Mouse (Mus musculus) NIH3T3 (cell line): ENCODE measurements around the gene Tesmin.

Experiments
- DNase-seq: peaks from one replicate; pipeline ENCODE4 v3.0.0-alpha.2; 2012; ENCODE audit warnings: low read depth

The Tesmin gene

DNA sequence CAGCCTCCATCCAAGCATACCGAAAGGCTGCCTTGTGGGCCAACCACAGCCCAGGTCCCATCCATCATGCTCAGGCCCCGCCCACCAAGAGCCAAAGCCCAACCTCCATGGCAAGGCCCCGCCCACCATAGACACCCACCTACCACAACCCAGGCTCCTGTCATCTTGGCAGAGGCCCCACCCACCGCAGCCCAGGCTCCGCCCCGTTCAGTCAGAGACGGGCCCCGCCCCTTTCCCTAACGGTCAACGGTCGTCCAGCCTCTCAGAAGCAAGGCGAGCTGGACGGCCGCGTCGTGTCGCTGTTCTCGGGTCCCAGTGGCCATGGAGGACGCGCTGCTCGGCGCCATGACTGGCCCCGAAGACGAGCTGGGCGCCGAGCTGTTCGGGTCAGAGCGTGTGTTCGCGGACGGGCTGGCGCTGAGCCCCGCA is at the start of gene Tesmin:
Gene Tesmin, plus strand, starts transcription at position 229 of the 429 bp plus-strand sequence.
- no peak for DNase-seq

GRCm38 (mm10) chr19:3339187-3339586 is 49.5 kb upstream of the Tesmin start:
- no peak for DNase-seq

DNA sequence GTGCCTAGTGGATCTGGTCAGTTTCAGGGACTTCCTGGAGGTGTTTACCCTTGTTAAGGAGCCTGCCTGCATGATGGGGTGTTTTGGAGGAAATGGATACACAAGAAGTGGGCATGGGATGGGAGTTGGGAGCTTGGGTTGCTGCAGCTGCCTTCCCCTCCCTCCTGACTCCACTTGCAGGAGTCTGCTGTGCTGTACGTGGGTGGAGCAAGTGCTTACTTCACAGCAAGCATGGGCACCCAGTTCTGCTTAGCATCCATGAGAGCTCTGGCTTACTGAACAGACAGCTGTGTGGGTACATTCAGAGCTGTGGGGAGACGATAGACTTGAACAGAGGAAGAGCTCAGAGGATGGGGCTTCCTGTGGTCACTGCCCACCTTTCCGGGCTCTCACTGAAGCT is 47.6 kb upstream of the Tesmin start:
- no peak for DNase-seq

DNA sequence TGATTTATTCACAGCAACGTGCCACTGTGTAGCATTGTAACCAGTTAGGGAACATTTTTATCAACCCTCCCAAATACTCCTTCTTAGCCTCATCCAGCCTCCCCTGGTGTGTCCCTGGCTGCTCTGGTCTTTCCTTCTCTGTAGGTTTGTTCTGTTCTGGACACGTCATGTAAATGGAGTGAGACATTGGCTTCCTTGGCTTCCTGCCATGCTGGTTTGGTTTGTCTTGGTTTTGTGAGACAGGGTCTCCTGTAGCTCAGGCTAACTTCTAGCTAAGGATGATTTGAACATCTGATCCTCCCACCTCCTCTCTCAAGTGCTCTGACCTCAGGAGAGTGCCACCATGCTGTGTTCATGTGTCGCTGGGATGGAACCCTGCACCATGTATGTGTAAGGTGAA is 44.7 kb upstream of the Tesmin start:
- peak; percentile 51 for DNase-seq

DNA sequence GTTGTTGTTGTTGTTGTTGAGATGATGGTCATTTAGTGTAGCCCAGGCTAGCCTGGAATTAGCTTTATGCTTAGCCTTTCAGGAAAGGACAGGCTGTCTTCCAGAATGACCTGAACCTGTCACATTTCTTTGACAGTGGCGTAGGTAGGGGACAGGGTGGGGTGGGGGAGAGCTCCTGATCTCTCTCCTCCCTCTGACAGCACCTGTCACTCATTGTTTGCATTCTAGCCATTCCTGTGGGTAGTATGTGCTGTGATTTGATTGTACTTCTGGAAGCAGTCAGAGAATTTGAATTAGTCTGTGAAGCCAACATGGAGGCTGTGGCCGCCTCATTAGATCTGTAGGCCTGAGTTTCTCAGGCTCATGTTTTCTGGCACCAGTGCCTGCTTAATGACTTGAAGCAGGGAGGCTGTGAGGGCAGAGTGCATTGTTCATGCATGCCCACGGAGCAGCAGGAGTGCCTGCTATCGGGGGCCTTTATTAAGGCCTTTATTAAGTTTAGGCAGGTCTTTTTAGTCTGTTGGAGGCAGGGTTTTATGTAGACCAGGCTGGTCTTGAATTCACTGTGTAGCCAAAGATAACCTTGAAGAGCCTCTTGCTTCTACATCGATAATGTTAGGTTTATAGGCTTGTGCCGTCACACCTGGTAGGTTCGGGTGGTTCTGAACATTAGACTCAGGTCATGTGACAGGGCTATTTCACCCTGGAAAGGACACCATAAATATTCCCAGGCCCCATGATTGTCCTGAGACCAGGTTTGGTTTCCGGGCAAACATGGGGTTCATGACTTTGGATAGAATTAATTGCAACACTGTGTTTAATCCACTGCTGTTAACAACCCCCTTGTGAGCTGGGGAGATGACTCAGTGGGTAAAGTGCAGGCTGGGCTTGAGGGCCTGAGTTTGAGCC is 43.8 kb upstream of the Tesmin start:
- peak; percentile 33 for DNase-seq

DNA sequence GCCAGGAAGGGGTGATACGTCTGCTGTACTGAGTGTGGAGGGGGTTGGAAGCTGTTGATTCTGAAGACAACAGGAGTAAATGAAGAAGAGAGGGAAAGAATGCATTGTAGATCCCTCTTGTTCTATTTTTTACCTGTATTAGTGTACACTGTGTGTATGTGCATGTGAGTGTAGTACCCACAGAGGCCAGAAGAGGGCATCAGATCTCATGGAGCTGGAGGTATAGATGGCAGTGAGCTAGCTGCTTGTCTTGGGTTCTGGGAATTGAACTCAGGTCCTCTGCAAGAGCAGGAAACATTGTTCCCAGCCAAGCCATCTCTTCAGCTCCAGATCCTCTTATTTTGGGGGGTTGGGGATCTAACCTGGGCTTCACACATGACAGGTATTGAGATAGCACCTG is 40.9 kb upstream of the Tesmin start:
- no peak for DNase-seq

GRCm38 (mm10) chr19:3353415-3354111 is 35.1 kb upstream of the Tesmin start:
- peak; percentile 98 for DNase-seq

GRCm38 (mm10) chr19:3355096-3355495 is 33.6 kb upstream of the Tesmin start:
- DNase-seq = peak; percentile 40

- DNase-seq = peak; percentile 26
Observed at GRCm38 (mm10) chr19:3356516-3356915, 32.1 kb upstream of the Tesmin start.

DNA sequence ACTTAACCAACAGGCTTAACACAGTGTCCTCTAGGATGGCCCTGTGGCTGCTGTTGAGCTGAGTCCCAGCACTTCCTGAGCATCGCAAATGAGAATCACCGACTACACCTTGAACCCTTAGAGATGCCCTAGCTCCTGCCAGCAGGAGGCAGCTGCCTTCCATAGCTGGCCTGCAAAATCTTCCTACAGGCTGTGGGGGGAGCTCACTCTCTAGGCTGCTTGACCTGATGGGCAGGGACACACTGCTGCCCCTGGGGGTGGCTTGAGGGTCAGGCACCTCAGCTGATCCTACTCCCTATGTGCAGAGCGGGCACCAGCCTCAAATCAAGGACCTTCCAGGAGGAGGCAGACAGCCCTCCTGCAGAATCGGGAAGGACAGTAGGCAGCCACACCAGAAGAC is 31.0 kb upstream of the Tesmin start:
- DNase-seq = no peak

DNA sequence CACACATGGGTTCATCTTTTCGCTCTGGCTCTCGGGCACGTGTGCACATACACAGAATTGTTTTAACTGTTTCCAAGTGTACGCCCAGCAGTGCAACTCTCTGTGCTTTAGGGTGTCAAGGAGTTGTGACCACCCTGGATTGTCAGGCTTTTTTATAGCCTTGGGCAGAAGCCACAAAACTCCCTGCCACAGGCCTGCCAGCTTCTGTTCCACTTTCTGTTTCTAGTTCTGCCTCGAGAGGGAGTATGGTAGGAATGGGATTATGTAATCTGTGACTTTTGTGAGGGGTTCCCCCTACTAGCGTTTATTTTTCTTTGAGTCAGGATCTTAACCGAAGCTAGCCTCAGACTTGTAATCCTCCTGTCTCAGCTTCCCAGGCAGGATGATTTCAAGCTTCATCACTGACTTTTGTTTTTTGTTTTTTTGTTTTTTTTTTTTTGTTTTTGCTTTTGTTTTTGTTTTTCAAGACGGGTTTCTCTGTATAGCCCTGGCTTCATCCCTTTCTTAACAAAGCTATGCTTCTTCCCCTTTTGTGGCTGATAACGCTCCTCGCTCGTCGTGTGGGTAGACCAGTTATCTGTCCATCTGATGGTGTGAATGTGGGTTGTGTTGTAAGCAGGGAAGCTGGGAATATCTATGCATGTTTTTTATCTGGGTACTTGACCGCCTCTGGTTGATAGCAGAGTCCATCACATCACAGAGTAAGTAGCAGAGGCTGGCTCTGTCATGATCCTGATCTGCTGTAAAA is 28.6 kb upstream of the Tesmin start:
- no peak for DNase-seq

DNA sequence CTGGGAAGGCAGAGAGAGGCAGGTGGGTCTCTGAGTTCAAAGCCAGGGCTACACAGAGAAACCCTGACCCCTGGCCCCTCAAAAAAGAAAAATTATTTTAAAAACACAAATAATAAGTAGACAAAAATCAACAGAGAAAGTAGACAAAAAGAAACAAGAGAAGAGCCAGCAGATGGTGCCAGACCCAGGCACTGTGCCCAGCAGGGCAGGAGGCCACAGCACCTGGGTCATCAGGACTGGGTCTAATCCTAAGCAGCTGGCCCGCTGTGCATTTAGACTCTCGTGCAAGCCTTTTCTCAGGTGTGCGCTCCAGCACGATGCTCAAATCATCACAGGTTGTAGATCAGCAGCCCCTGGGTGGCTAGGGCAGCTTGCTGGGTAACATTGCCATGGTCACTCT is 25.1 kb upstream of the Tesmin start:
- no peak for DNase-seq

GRCm38 (mm10) chr19:3365089-3365488 is 23.6 kb upstream of the Tesmin start:
- DNase-seq = peak; percentile 29

DNA sequence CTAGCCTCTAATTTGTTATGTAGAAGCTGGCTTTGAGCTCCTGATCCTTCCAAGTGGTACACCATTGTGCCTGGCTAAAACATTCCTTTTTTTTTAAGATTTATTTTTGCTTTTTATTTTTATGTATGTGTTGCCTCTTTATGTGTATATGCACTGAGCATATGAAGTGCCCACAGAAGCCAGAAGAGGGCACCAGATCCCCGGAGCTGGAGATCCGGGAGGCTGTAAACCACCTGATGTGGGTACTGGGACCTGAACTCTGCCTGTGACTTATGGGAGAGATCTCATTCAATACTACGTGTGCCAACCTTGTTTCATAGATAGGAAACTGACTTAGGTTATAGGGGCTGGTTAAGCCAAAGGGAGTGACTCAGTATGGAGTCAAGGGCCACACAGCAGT is 20.4 kb upstream of the Tesmin start:
- DNase-seq = peak; percentile 24

GRCm38 (mm10) chr19:3373380-3373779 is 15.3 kb upstream of the Tesmin start:
- DNase-seq = no peak

GRCm38 (mm10) chr19:3374028-3374427 is 14.6 kb upstream of the Tesmin start:
- no peak for DNase-seq

DNA sequence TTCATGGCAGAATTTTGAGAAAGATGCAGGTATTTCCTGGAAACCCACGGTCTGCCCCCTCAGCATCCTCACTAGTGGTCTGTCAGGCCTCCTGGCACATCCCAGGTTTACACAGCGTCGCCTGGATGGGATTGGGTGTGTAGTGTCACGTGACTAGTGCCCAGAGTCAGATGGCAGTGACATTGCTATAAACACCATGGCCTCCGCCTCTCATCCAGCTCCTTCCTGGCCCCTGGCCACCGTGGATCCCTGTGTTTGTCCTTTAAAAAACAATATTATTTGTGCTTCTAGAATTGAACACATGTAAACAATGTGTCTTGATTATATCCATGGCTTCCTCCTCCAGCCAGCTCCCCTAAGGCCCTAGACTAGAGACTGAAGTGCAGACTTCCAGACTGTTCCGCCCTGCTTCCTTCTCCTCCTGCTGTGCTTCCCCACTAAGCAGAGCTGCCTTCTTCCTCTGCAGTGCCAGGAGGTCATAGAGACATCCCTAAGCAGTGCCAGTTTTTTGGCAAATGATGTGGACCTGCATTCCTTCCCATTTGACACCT is 12.6 kb upstream of the Tesmin start:
- DNase-seq = no peak

DNA sequence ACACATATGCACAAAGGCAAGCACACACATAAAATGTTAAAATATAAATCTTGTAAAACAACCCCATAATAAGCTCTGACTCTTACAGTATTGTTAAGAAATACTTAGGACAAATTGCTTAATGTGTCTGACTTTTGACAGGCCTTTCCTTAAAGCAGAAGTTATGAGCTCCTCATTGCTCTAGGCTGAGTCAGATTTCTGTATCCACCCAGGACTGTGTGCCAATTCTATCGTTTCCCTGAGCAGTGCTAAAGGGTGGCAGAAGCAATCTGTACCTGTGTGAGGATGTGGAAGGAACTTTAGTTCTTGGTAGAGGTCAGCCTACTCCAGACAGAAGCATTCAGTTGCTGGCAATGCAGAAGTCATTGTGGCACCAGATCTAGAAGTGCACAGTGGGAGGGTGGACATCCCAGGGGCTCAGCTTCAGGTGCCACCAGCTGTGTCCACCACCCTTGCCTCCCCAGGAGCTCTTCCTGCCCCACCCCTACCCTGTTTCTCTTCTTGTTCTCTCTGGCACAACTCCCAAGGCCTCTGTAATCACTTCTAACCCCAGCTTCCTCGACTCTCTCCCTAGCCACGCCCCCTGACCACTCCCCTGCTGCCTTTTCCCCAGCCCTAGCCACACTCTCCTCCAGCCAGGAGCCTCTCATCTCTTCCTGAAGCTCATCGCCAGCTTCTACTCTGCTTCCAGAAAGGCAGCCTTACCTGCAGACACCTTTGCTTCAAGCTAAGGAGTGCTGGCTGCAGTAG is 11.5 kb upstream of the Tesmin start:
- DNase-seq = peak; percentile 89

GRCm38 (mm10) chr19:3378614-3379013 is 10.0 kb upstream of the Tesmin start:
- DNase-seq = no peak

DNA sequence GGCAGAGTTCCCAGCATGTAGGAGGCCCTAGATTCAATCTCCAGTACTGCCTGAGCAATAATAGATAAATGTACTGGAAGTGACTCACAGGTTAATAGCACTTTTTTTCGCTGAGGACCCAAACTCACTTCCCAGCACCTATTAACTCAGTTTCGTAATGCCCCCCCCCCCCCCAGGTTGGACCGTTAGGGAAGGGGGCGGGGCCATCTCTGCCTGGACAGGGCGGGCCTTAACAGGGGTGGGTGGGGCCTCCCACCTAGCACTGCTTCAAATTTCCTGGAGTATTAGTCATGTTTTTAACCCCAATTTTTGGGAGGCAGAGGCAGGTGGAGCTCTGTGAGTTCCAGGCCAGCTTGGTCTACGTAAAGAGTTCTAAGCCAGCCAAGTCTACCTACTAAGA is 596 bp upstream of the Tesmin start:
- DNase-seq = no peak

DNA sequence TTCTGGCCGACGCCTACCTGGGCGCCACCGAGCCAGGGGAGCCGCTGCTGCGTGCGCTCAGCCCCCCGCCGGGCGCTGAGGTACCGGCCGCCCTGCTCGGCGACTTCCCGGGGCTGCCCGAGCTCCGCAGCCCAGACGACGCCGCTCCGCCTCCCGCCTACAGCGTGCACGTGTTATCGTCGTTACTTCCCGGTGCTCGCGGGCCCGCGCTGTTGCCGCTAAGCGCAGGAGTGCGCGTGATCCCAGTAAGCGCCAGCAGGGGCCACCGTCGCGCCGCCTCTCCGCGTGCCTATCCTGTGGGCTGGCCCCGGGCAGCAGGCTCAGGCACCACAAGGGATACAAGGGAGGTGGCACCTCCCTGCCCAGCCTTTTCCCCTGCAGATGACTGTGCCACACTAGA is 432 bp downstream of the Tesmin start:
- DNase-seq = no peak

- DNase-seq = no peak
Observed at GRCm38 (mm10) chr19:3392384-3392783, 3.7 kb downstream of the Tesmin start.
